Mouse (Mus musculus) E14TG2a.4 (cell line): ENCODE results near the gene Gm14403.
"Not testable (repeated sequence)": the region's sequence is repeated elsewhere in the genome, so short reads cannot be mapped to it uniquely, and the experiment has no call there.

Experiments
- H3K27me3 ChIP-seq: 2 replicates; pipeline ENCODE4 v1.6.1; 2014; ENCODE audit warnings: low read length, control low read depth; ENCODE audit not compliant: insufficient read depth
- H3K36me3 ChIP-seq: 2 replicates; pipeline ENCODE4 v1.6.1; 2014; ENCODE audit warnings: low read length, control low read depth; ENCODE audit not compliant: insufficient read depth
- H3K4me1 ChIP-seq: replicated peaks from 2 replicates; pipeline ENCODE4 v1.6.1; 2014; ENCODE audit warnings: low read depth, low read length, control low read depth
- H3K4me3 ChIP-seq: replicated peaks from 2 replicates; pipeline ENCODE4 v1.5.1; 2014; ENCODE audit warnings: mild to moderate bottlenecking, low read length
- H3K9me3 ChIP-seq: 2 replicates; pipeline ENCODE4 v1.6.1; 2014; ENCODE audit warnings: low read length, control low read depth
- CTCF ChIP-seq: conservative IDR thresholded peaks from 2 replicates; pipeline ENCODE4 v1.5.1; 2014; ENCODE audit warnings: low read length
- NANOG ChIP-seq: IDR thresholded peaks from 2 replicates; pipeline ENCODE4 v1.6.1; 2014; ENCODE audit warnings: borderline replicate concordance, low read length, mixed read lengths
- POU5F1 ChIP-seq: IDR thresholded peaks from 2 replicates; pipeline ENCODE4 v1.6.1; 2014; ENCODE audit warnings: low read length, borderline replicate concordance

The Gm14403 gene

GRCm38 (mm10) chr2:177520035-177520434 lies 22.0 kb downstream of the Gm14403 start:
- Histone ChIP-seq H3K27me3 (no peaks in the 10 kb centered on the region), H3K9me3 (peaks cover 87% of the 10 kb centered on the region), H3K4me3 (no peak overlapping the region), H3K4me1 (no peaks in the 10 kb centered on the region), H3K36me3 (no peaks in the 10 kb centered on the region)
- TF ChIP-seq POU5F1 (no peak), NANOG (no peak), CTCF (no peak)

- Histone ChIP-seq H3K4me1 (no peaks in the 10 kb centered on the region), H3K4me3 (no peak overlapping the region), H3K36me3 (no peaks in the 10 kb centered on the region), H3K9me3 (peaks cover 64% of the 10 kb centered on the region), H3K27me3 (no peaks in the 10 kb centered on the region)
- TF ChIP-seq POU5F1 (no peak), NANOG (no peak), CTCF (no peak)
Measured at GRCm38 (mm10) chr2:177523061-177523460, 25.0 kb downstream of the Gm14403 start.

DNA sequence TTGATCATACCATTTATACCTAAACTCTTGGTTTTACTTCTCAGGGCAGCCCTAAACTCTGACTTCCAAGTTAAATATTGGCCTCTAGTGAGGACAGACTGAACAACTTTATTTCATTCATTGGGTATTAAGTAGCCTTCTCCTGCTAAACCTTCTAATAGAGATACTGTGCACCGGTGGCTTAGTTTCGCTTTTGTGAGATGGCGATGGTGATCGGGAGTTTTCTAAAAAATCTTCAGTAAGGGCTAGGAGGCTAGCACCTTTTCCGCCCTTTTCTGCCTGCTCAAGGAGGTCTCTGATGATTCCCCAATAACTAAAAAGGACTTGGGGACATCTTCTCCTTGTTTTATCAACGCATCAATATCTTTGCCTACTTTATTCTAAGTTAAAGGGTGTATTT lies 25.7 kb downstream of the Gm14403 start:
- peaks cover 58% of the 10 kb centered on the region for H3K9me3 ChIP-seq
- not testable (repeated sequence) for H3K27me3 ChIP-seq, H3K36me3 ChIP-seq, H3K4me1 ChIP-seq, H3K4me3 ChIP-seq

- H3K4me3 ChIP-seq = not testable (repeated sequence)
Measured at GRCm38 (mm10) chr2:177524171-177524570, 26.2 kb downstream of the Gm14403 start.

GRCm38 (mm10) chr2:177535876-177536275 lies 37.9 kb downstream of the Gm14403 start:
- H3K9me3 ChIP-seq = peaks cover 63% of the 10 kb centered on the region
- no peak overlapping the region for H3K4me3 ChIP-seq
- H3K36me3 ChIP-seq = no peaks in the 10 kb centered on the region
- no peaks in the 10 kb centered on the region for H3K4me1 ChIP-seq
- H3K27me3 ChIP-seq = no peaks in the 10 kb centered on the region
- TF ChIP-seq CTCF (no peak), POU5F1 (no peak), NANOG (no peak)

More at GRCm38 (mm10) chr2:177524171-177524570, 26.2 kb downstream of the Gm14403 start:
- H3K4me1 ChIP-seq, H3K36me3 ChIP-seq, H3K27me3 ChIP-seq: not testable (repeated sequence)
- H3K9me3 ChIP-seq = peaks cover 53% of the 10 kb centered on the region

GRCm38 (mm10) chr2:177537141-177537540 lies 39.1 kb downstream of the Gm14403 start:
- not testable (repeated sequence) for H3K4me1 ChIP-seq, H3K36me3 ChIP-seq, H3K4me3 ChIP-seq, H3K27me3 ChIP-seq
- H3K9me3 ChIP-seq = peaks cover 56% of the 10 kb centered on the region

DNA sequence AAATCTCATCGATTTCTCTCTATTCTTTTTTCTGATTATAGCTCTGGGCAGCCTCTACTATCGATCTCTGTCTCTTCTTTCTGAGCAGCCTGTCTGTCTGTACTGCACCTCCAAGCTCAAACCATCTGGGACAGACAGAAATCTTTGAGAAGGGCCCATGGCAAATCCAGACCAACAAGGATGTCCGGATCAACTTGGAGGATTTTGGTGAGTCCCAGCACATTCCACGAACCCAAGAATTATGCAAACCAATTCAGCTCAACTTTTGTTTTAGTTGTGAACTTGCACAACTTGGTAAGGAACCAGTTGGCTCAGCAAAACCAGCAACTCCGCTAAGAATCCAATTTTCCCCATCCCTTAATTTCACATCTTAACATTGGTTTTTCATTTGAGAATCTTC lies 39.7 kb downstream of the Gm14403 start:
- not testable (repeated sequence) for H3K27me3 ChIP-seq, H3K36me3 ChIP-seq, H3K4me3 ChIP-seq, H3K4me1 ChIP-seq
- H3K9me3 ChIP-seq = peaks cover 56% of the 10 kb centered on the region

- H3K4me1 ChIP-seq, H3K36me3 ChIP-seq, H3K27me3 ChIP-seq, H3K4me3 ChIP-seq: not testable (repeated sequence)
- peaks cover 15% of the 10 kb centered on the region for H3K9me3 ChIP-seq
Measured at GRCm38 (mm10) chr2:177555261-177555660, 57.2 kb downstream of the Gm14403 start.
